Mouse (Mus musculus) C2C12 (cell line): ENCODE data around the gene Gm11627. TPM values are rescaled to one million over a fixed set of nuclear protein-coding genes. Genes with fewer than 3 reads are reported as not detected.
"Not testable (repeated sequence)": the region's sequence is repeated elsewhere in the genome, so short reads cannot be mapped to it uniquely, and the experiment has no call there.

Experiments
- H3K27me3 ChIP-seq: one replicate; pipeline ENCODE4 v1.6.1; 2011; ENCODE audit not compliant: control insufficient read depth, insufficient read depth, insufficient read length
- H3K36me3 ChIP-seq: one replicate; pipeline ENCODE4 v1.6.1; 2011; ENCODE audit not compliant: control insufficient read depth, insufficient read depth
- H3K4me3 ChIP-seq: one replicate; pipeline ENCODE4 v1.5.1; 2011; ENCODE audit warnings: mild to moderate bottlenecking, control low read depth; ENCODE audit not compliant: poor library complexity, insufficient read depth, severe bottlenecking
- H3K79me2 ChIP-seq: one replicate; pipeline ENCODE4 v1.6.1; 2011; ENCODE audit not compliant: control insufficient read depth, insufficient read depth
- H3K79me3 ChIP-seq: one replicate; pipeline ENCODE4 v1.6.1; 2011; ENCODE audit warnings: low read depth, control low read depth
- H3ac ChIP-seq: one replicate; pipeline ENCODE3; 2011; ENCODE audit warnings: low read depth; ENCODE audit not compliant: control insufficient read depth, insufficient read length
- CEBPB ChIP-seq: IDR thresholded peaks from one replicate; pipeline ENCODE4 v1.6.1; 2011; ENCODE audit warnings: low read depth, mild to moderate bottlenecking, control low read depth, moderate library complexity
- CTCF ChIP-seq: IDR thresholded peaks from one replicate; pipeline ENCODE4 v1.5.1; 2011; ENCODE audit not compliant: control insufficient read depth, insufficient read depth, insufficient read length
- FOSL1 ChIP-seq: IDR thresholded peaks from one replicate; pipeline ENCODE4 v1.8.0; 2011; ENCODE audit warnings: mild to moderate bottlenecking, low read length; ENCODE audit not compliant: poor library complexity, insufficient read depth, severe bottlenecking
- MAX ChIP-seq: IDR thresholded peaks from one replicate; pipeline ENCODE4 v1.6.1; 2011; ENCODE audit warnings: mild to moderate bottlenecking, control low read depth
- MYOD1 ChIP-seq: IDR thresholded peaks from one replicate; pipeline ENCODE4 v1.6.1; 2011; ENCODE audit warnings: low read depth; ENCODE audit not compliant: control insufficient read depth, insufficient read length
- MYOG ChIP-seq: IDR thresholded peaks from one replicate; pipeline ENCODE4 v1.6.1; 2011; ENCODE audit not compliant: control insufficient read depth, insufficient read length; ENCODE audit errors: extremely low read depth
- USF1 ChIP-seq: IDR thresholded peaks from one replicate; pipeline ENCODE4 v1.6.1; 2011; ENCODE audit warnings: low read depth, mild to moderate bottlenecking, control low read depth, moderate library complexity
- polyA plus RNA-seq: library from polyadenylated mRNA; unstranded; fragments of >200 nt; fragmentation: generic; extraction: Trizol; gene quantifications from one replicate; pipeline ENCODE4 v1.2.1, GENCODE M21; 2012; ENCODE audit warnings: missing spikeins

Gm11627 gene
- polyA plus RNA-seq, 1 experiment, result 0.26 TPM

DNA sequence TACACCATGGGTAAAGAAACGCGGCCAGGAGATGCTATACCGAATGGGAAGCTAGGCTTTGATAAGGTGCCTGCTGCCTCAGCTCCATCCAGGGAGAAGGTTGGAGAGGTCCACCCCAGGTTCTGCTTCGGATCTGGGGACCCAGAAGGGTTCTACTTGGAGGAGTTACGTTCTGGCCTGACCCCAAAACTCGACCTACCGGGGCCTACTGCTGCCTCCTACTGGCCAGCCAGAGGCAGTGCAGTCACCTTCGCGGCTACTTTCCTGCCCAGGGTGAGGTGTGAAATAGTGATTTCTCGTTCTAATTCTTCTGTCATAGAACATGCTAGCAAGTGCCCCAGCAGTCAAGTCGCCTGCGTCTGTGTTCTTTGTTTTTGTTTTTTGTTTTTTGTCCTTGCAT lies 11.1 kb downstream of the Gm11627 start:
- H3K79me2 ChIP-seq, result no peaks in the 10 kb centered on the region
- no peak overlapping the region for H3ac ChIP-seq
- H3K27me3 ChIP-seq, result no peaks in the 10 kb centered on the region
- no peaks in the 10 kb centered on the region for H3K79me3 ChIP-seq
- TF ChIP-seq MYOD1, result no peak
- peak; percentile 42 for TF ChIP-seq CTCF
- TF ChIP-seq CEBPB, result no peak
- no peaks in the 10 kb centered on the region for H3K36me3 ChIP-seq
- no peak overlapping the region for H3K4me3 ChIP-seq

DNA sequence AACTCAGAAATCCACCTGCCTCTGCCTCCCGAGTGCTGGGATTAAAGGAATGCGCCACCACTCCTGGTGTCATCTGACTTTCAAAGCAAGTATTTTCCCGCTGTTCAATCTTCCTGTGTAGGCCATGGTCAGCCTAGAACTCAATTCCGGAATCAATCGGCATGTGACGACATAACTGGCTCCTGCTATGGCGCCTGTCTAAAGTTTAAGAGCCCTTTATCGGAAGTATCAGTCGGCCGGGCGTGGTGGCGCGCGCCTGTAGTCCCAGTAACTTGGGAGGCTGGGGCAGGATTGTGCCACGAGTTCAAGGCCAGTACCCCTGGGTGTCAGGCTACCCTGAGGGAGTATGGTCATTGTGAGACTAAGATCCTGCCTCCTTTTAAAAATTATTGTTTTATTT lies 11.5 kb downstream of the Gm11627 start:
- H3K79me3 ChIP-seq, result no peaks in the 10 kb centered on the region
- H3K4me3 ChIP-seq, result no peak overlapping the region
- H3ac ChIP-seq, result no peak overlapping the region
- H3K36me3 ChIP-seq, result no peaks in the 10 kb centered on the region
- no peaks in the 10 kb centered on the region for H3K27me3 ChIP-seq
- TF ChIP-seq USF1 (no peak), MYOD1 (no peak), MYOG (no peak), MAX (no peak), CTCF (no peak), CEBPB (no peak), FOSL1 (no peak)
- no peaks in the 10 kb centered on the region for H3K79me2 ChIP-seq

DNA sequence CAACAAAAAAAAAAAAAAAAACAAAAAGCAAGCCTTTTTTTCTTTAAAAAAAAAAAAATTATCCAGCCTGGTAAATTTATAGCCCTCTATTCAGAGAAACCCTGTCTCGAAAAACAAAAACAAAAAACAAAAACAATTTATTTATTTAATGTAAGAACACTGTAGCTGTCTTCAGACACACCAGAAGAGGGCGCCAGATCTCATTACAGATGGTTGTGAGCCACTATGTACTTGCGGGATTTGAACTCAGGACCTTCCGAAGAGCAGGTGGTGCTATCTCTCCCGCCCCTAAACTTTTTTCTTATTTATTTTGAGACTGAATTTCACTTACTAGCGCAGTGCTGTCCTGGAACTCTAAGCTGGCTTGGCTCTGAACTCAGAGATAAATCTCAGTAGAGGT lies 12.1 kb downstream of the Gm11627 start:
- Histone ChIP-seq H3K79me2 (no peaks in the 10 kb centered on the region), H3K79me3 (no peaks in the 10 kb centered on the region), H3ac (no peak overlapping the region), H3K27me3 (no peaks in the 10 kb centered on the region), H3K36me3 (no peaks in the 10 kb centered on the region), H3K4me3 (no peak overlapping the region)
- TF ChIP-seq MYOD1, result no peak
- TF ChIP-seq FOSL1, result no peak
- TF ChIP-seq MYOG, result no peak
- TF ChIP-seq CEBPB, result no peak
- TF ChIP-seq USF1, result no peak
- no peak for TF ChIP-seq CTCF
- no peak for TF ChIP-seq MAX

DNA sequence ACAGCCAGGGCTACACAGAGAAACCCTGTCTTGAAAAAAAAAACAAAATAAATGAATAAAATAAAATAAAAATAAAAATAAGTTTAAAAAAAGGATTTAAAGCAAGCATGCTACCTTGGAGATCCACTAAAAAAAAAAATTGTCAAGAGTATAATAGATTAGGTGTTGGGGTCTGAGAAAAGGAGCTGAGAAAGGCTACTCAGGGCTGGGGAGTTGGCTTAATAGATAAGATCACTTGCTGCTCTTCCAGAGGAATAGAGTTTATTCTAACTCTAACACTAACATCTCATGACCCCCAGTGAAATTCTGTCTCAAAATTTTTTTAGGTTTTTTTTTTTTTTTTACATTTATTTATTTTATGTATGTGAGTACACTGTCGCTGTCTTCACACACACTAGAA lies 13.0 kb downstream of the Gm11627 start:
- no peaks in the 10 kb centered on the region for H3K79me2 ChIP-seq
- H3ac ChIP-seq, result no peak overlapping the region
- TF ChIP-seq MAX (no peak), USF1 (no peak), MYOD1 (no peak), CTCF (no peak)
- no peaks in the 10 kb centered on the region for H3K27me3 ChIP-seq
- no peaks in the 10 kb centered on the region for H3K36me3 ChIP-seq
- no peak overlapping the region for H3K4me3 ChIP-seq
- H3K79me3 ChIP-seq, result no peaks in the 10 kb centered on the region

DNA sequence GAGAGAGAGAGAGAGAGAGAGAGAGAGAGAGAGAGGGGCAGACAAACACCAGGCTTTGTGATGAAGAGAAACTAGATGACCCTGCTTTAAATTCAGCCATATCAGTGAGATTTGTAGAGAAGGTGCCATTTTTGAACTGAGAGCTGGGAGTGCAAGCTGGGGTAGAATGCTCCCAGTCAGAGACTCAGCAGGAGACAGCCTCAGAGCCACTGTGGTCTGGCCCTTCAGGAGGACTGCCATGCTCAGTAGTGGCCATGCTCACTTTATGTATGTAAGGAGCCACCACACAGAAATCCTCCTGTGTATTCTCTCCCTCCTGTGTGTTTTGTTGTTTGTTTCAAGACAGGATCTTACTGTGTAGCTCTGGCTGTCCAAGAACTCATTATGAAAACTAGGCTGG lies 13.5 kb downstream of the Gm11627 start:
- no peaks in the 10 kb centered on the region for H3K79me2 ChIP-seq
- no peak overlapping the region for H3ac ChIP-seq
- no peaks in the 10 kb centered on the region for H3K79me3 ChIP-seq
- H3K36me3 ChIP-seq, result no peaks in the 10 kb centered on the region
- H3K4me3 ChIP-seq, result no peak overlapping the region
- no peaks in the 10 kb centered on the region for H3K27me3 ChIP-seq
- no peak for TF ChIP-seq CTCF

DNA sequence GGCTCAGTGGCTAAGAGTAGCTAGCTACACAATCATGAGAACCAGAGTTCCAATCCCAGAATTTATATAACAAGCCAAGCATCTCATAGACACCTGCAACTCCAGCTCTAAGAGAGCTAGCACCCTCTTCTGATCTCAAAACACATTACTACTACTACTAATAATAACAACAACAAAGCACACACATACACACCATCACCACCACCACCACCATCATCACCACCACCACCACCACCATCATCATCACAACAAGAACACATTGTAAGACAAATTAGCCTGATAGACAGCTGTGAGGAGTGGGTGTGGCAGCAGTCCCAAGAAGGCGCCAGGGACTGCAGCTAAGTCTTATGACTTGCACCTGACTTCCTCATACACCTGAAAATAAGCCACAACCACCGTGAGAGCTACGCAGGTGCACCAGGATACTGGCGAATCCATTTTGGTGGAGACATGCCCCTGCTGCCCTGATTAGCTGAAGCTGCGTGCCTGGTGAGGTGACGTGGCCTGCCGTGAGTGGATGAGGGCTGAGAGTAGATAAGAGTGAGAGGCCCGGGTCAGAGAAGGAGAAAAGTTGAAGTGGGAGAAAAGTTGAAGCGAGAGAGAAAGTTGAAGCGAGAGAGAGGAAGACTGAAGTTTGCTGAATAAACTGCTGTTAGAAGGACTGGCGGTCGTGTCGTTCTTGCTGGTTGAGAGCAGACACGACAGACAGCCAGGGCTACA lies 14.1 kb downstream of the Gm11627 start:
- H3K4me3 ChIP-seq, H3K79me2 ChIP-seq, H3K36me3 ChIP-seq, H3K79me3 ChIP-seq, H3K27me3 ChIP-seq, H3ac ChIP-seq: not testable (repeated sequence)

DNA sequence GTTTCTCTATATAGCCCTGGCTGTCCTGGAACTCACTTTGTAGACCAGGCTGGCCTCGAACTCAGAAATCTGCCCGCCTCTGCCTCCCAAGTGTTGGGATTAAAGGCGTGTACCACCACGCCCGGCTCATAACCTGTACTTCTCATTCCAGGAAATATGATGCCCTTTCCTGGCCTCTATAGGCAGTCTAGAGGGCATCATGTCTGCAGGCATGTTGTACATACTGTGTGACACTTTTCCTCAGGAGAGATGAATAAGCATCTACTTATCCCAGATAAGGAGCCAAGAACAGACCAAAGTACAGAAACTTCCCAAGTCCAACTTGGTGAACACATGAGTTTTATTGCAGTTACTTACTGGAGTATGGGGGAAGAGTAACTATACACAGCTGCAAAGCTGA lies 20.6 kb downstream of the Gm11627 start:
- H3K79me2 ChIP-seq, result peaks cover 23% of the 10 kb centered on the region
- TF ChIP-seq CEBPB (no peak), MAX (no peak), CTCF (no peak), USF1 (no peak), MYOD1 (no peak)
- H3K79me3 ChIP-seq, result peaks cover 18% of the 10 kb centered on the region
- no peak overlapping the region for H3K4me3 ChIP-seq
- H3K27me3 ChIP-seq, result no peaks in the 10 kb centered on the region
- H3ac ChIP-seq, result no peak overlapping the region
- no peaks in the 10 kb centered on the region for H3K36me3 ChIP-seq
